Mouse (Mus musculus): ENCODE data around the gene Gm28635. TPM values are rescaled to one million over a fixed set of nuclear protein-coding genes. Genes with fewer than 3 reads are reported as not detected.

The Gm28635 gene
- polyA plus RNA-seq, 1 experiment from 2014 or later, result not detected

Other genes with a start within 250 kb of the Gm28635 start
- 20.4 and 27.3 TPM in 2 replicates for gene Tfpi, start 201.3 kb downstream of the Gm28635 start, polyA plus RNA-seq (2015; fragmentation: Nextera tagmentation; extraction: Ambion mirVana)
- 43.8 and 49.6 TPM in 2 replicates for gene Ctnnd1, start 27.3 kb downstream of the Gm28635 start, polyA plus RNA-seq (2015; fragmentation: Nextera tagmentation; extraction: Ambion mirVana)
- gene Btbd18, start 19.0 kb downstream of the Gm28635 start, polyA plus RNA-seq (2015; fragmentation: Nextera tagmentation; extraction: Ambion mirVana), result 0.36 and 0.41 TPM in 2 replicates
- gene Selenoh, start 7.3 kb downstream of the Gm28635 start, polyA plus RNA-seq (2015; fragmentation: Nextera tagmentation; extraction: Ambion mirVana), result 292 and 345 TPM in 2 replicates
- 33.4 and 38.5 TPM in 2 replicates for gene Med19, start 361 bp upstream of the Gm28635 start, polyA plus RNA-seq (2015; fragmentation: Nextera tagmentation; extraction: Ambion mirVana)
- 105 and 113 TPM in 2 replicates for gene Tmx2, start 1.1 kb upstream of the Gm28635 start, polyA plus RNA-seq (2015; fragmentation: Nextera tagmentation; extraction: Ambion mirVana)
- gene Zdhhc5, start 37.1 kb upstream of the Gm28635 start, polyA plus RNA-seq (2015; fragmentation: Nextera tagmentation; extraction: Ambion mirVana), result 25.2 and 29.6 TPM in 2 replicates
- 32.7 and 39.0 TPM in 2 replicates for gene Clp1, start 49.3 kb upstream of the Gm28635 start, polyA plus RNA-seq (2015; fragmentation: Nextera tagmentation; extraction: Ambion mirVana)
- gene Ypel4, start 56.0 kb upstream of the Gm28635 start, polyA plus RNA-seq (2015; fragmentation: Nextera tagmentation; extraction: Ambion mirVana), result 9.8 and 12.1 TPM in 2 replicates
- 8.6 and 9.6 TPM in 2 replicates for gene Gm19426, start 65.6 kb upstream of the Gm28635 start, polyA plus RNA-seq (2015; fragmentation: Nextera tagmentation; extraction: Ambion mirVana)
- 26.0 and 31.3 TPM in 2 replicates for gene Serping1, start 97.4 kb upstream of the Gm28635 start, polyA plus RNA-seq (2015; fragmentation: Nextera tagmentation; extraction: Ambion mirVana)
- 28.1 and 32.7 TPM in 2 replicates for gene Ube2l6, start 120.8 kb upstream of the Gm28635 start, polyA plus RNA-seq (2015; fragmentation: Nextera tagmentation; extraction: Ambion mirVana)
- gene Smtnl1, start 144.6 kb upstream of the Gm28635 start, polyA plus RNA-seq (2015; fragmentation: Nextera tagmentation; extraction: Ambion mirVana), result 0.18 TPM in 1 of 2 replicates, not detected in the other
- 40.4 and 47.6 TPM in 2 replicates for gene Timm10, start 149.0 kb upstream of the Gm28635 start, polyA plus RNA-seq (2015; fragmentation: Nextera tagmentation; extraction: Ambion mirVana)
- 16.5 and 17.0 TPM in 2 replicates for gene Slc43a1, start 160.8 kb upstream of the Gm28635 start, polyA plus RNA-seq (2015; fragmentation: Nextera tagmentation; extraction: Ambion mirVana)
- 1.0 and 1.3 TPM in 2 replicates for gene Rtn4rl2, start 208.7 kb upstream of the Gm28635 start, polyA plus RNA-seq (2015; fragmentation: Nextera tagmentation; extraction: Ambion mirVana)

Measured in embryonic facial prominence, embryonic 13.5 days (tissue).